In the genomic region with DNA sequence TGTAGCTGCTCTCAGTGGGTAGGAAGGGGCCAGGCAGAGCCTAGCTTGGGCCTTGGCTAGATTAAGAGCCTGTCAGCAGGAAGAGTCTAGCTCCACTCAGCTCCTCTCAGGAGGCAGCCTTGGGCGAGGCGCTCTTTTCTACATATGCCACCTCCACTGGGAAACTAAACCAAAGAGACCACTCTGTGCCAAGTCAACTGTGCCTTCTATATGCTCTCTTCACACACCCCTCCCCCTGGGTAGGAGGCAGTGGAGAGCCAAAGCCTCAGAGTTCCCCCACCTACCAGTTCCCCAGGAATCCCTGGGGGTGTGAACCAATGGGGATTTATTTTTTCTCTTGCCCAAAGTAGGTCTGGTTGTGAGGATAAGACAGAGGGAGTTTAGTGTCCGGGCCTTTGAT, we compare ENCODE assay signal across 7 mouse cellular contexts. TPM values are rescaled to one million over a fixed set of nuclear protein-coding genes. Genes with fewer than 3 reads are reported as not detected.
DNase-seq lines count a peak whose midpoint lies in the region; ATAC-seq lines count a peak whose summit lies in the region.

No protein-coding gene starts in this region.

- peak; percentile 81 for ATAC-seq in frontal cortex, adult (ENCODE audit: low TSS enrichment)

- no peak for DNase-seq in frontal cortex, postnatal 14 days (ENCODE audit: low spot score in 2 of 2)
- DNase-seq in left cerebral cortex, adult 18-20 months (ENCODE audit: low spot score in 2 of 2), result peak; percentile 53 to 61
- no peak for DNase-seq in left cerebral cortex, postnatal 10 days (ENCODE audit: extremely low spot score in 1 of 2, low spot score in 2 of 2)
- DNase-seq in right cerebral cortex, adult 18-20 months, result peak; percentile 70
- no peak for DNase-seq in right cerebral cortex, postnatal 4 days
- peak; percentile 81 for DNase-seq in telencephalon, adult 2 months (ENCODE audit: low read depth, low spot score)

- intact Hi-C loops in left cerebral cortex, postnatal 10 days (cut with DNase I), result loop anchor here (5.0 to 10.0 kb wide), 3 partner anchors 39 to 219 kb away; partner anchors contain the start of genes Cenpt, Nrn1l and Thap11

RNA-seq across cellular contexts. Expression of gene Ctrl, which starts 2.4 kb away (rescaled TPM):
- total RNA-seq in left cerebral cortex, adult 18-20 months (2021), result 1 to 10 TPM; 1.9 to 2.4 TPM
- total RNA-seq in left cerebral cortex, postnatal 10 days (2021), result 1 to 10 TPM in 1 of 2 experiments, under 1 TPM in 1; 0.90 to 1.5 TPM

RNA-seq across cellular contexts. Expression of gene Psmb10, which starts 7.0 kb away (rescaled TPM):
- total RNA-seq in left cerebral cortex, adult 18-20 months (2021), result 10 to 100 TPM; 92.9 to 93.3 TPM
- 10 to 100 TPM; 74.6 to 80.0 TPM for total RNA-seq in left cerebral cortex, postnatal 10 days (2021)

RNA-seq across cellular contexts. Expression of gene Lcat, which starts 11.9 kb away (rescaled TPM):
- 10 to 100 TPM; 22.8 to 26.4 TPM for total RNA-seq in left cerebral cortex, adult 18-20 months (2021)
- total RNA-seq in left cerebral cortex, postnatal 10 days (2021), result 10 to 100 TPM; 13.0 to 14.1 TPM

RNA-seq across cellular contexts. Expression of gene Pskh1, which starts 31.0 kb away (rescaled TPM):
- total RNA-seq in left cerebral cortex, adult 18-20 months (2021), result 1 to 10 TPM; 6.6 to 7.6 TPM
- 1 to 10 TPM; 7.9 to 8.8 TPM for total RNA-seq in left cerebral cortex, postnatal 10 days (2021)

RNA-seq across cellular contexts. Expression of gene Slc12a4, which starts 34.6 kb away (rescaled TPM):
- total RNA-seq in left cerebral cortex, adult 18-20 months (2021), result 10 to 100 TPM; 17.3 to 19.2 TPM
- 10 to 100 TPM; 20.4 to 20.9 TPM for total RNA-seq in left cerebral cortex, postnatal 10 days (2021)

Comparison
In these comparisons a context has a peak if more than half of its experiments do, and no peak if none do; other contexts are left out.
1. DNase-seq: peak in left cerebral cortex, adult 18-20 months (2 of 2), right cerebral cortex, adult 18-20 months (single experiment) and telencephalon, adult 2 months (single experiment); none in frontal cortex, postnatal 14 days (0 of 2), left cerebral cortex, postnatal 10 days (0 of 2) and right cerebral cortex, postnatal 4 days (single experiment).